Mouse (Mus musculus) right cerebral cortex, postnatal 10 days (tissue): ENCODE measurements around the gene Amer1.

Source experiments
- DNase-seq, 2 experiments: peaks; one replicate each; pipeline ENCODE4 v3.0.0; 2021; ENCODE audit warnings: low spot score in 2 of 2

Gene Amer1

GRCm38 (mm10) chrX:95444776-95445111, at the start of gene Amer1:
Gene Amer1 (minus strand): TSS chrX:95444872.
- DNase-seq = peak; percentile 93

- no peak for DNase-seq
Observed at GRCm38 (mm10) chrX:95457166-95457565, 12.5 kb upstream of the Amer1 start.

- DNase-seq = no peak
Observed at GRCm38 (mm10) chrX:95445866-95446265, 1.2 kb upstream of the Amer1 start.

- no peak for DNase-seq
Observed at GRCm38 (mm10) chrX:95445141-95445540, 469 bp upstream of the Amer1 start.

GRCm38 (mm10) chrX:95443898-95444775, 535 bp downstream of the Amer1 start:
- peak; percentile 41 to 42 for DNase-seq

- peak in 1 of 2 experiments; percentile 21 for DNase-seq
Observed at GRCm38 (mm10) chrX:95443390-95443789, 1.3 kb downstream of the Amer1 start.

- DNase-seq = no peak
Observed at GRCm38 (mm10) chrX:95442261-95442660, 2.4 kb downstream of the Amer1 start.

GRCm38 (mm10) chrX:95441290-95441689, 3.4 kb downstream of the Amer1 start:
- no peak for DNase-seq

- DNase-seq = no peak
Observed at GRCm38 (mm10) chrX:95438491-95438890, 6.2 kb downstream of the Amer1 start.

- peak; percentile 49 to 53 for DNase-seq
Observed at GRCm38 (mm10) chrX:95437236-95437635, 7.4 kb downstream of the Amer1 start.

- DNase-seq = no peak
Observed at GRCm38 (mm10) chrX:95373101-95373500, 71.6 kb downstream of the Amer1 start.
